In the genomic region with DNA sequence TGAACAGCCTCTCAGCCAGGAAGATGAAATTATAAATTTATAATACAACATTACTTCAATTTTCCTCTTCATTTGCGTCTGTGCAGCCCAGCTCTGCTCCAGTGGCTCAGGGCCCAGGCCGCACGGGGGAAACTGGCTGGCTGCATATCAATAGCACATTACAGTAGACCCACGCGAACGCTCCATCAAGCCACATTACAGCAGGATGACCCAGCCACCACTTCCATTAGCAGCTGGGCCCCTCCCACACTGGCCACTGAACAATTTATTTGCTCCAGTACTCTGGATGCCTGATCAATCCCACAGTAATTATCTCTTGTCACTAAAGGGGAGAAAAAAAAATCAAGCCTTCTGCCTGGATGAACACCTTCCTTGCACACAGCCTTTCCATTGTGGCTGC, we compare ENCODE assay signal across 20 mouse cellular contexts.
A peak's percentile ranks its signal among the peaks of the same experiment; 100 is the strongest.
DNase-seq lines count a peak whose midpoint lies in the region; ATAC-seq and TF ChIP-seq lines count a peak whose summit lies in the region.
"Had no signal": no experiment of that assay in that cellular context is flagged by ENCODE, and none has a peak within 500 bp of the region (broad histone marks: within the 10 kb centered on the region; RNA-seq: fewer than 3 reads in every experiment).

No protein-coding gene starts in this region.

- ATAC-seq in midbrain, embryonic 12.5 days (ENCODE audit: low FRiP score, low read depth), result no peak
- no peak for ATAC-seq in midbrain, embryonic 15.5 days (replicated peaks)
- 0 out of 2 replicates have a peak, but pooled peaks have one; percentile 33 for ATAC-seq in forebrain, embryonic 15.5 days (replicated peaks)
- peak; percentile 59; the same call in 1 of the 2 replicates for ATAC-seq in hindbrain, embryonic 16.5 days
- ATAC-seq: inflammation-experienced regulatory T-cells, adult 6 months; liver, postnatal 0 days had no signal

- H3K4me3 ChIP-seq in midbrain, embryonic 12.5 days, result no peak overlapping the region
- H3K4me3 ChIP-seq in midbrain, embryonic 15.5 days, result no peak overlapping the region
- H3K4me3 ChIP-seq in forebrain, embryonic 15.5 days, result no peak overlapping the region
- H3K4me3 ChIP-seq in hindbrain, embryonic 16.5 days (ENCODE audit: low read length), result no peak overlapping the region
- no peak overlapping the region for H3K4me3 ChIP-seq in layer of hippocampus, adult 2 months
- H3K4me3 ChIP-seq: embryonic facial prominence, embryonic 15.5 days; heart, embryonic 12.5 days; left cerebral cortex, adult 2 months; limb, embryonic 10.5 days; megakaryocyte, embryonic 14.5 days had no signal

- WGBS in midbrain, embryonic 12.5 days, result 75% methylated on average over 6 of the region's 6 CpGs
- 76% methylated on average over 6 of the region's 6 CpGs for WGBS in midbrain, embryonic 15.5 days
- WGBS in forebrain, embryonic 15.5 days, result 35% methylated on average over 6 of the region's 6 CpGs
- 54% methylated on average over 6 of the region's 6 CpGs for WGBS in hindbrain, embryonic 16.5 days

- H3K4me1 ChIP-seq in midbrain, embryonic 12.5 days, result peaks cover 33% of the 10 kb centered on the region
- peaks cover 7% of the 10 kb centered on the region for H3K4me1 ChIP-seq in midbrain, embryonic 15.5 days
- H3K4me1 ChIP-seq in forebrain, embryonic 15.5 days, result peaks cover 36% of the 10 kb centered on the region
- peaks cover 12% of the 10 kb centered on the region for H3K4me1 ChIP-seq in hindbrain, embryonic 16.5 days (ENCODE audit: control insufficient read depth, insufficient read depth, low read depth, low read length)

- H3K9ac ChIP-seq in midbrain, embryonic 12.5 days (replicated peaks), result no peak overlapping the region
- no peak overlapping the region for H3K9ac ChIP-seq in midbrain, embryonic 15.5 days
- H3K9ac ChIP-seq in forebrain, embryonic 15.5 days (replicated peaks), result no peak overlapping the region
- H3K9ac ChIP-seq in hindbrain, embryonic 16.5 days (ENCODE audit: low read depth, low read length), result no peak overlapping the region
- H3K9ac ChIP-seq: embryonic facial prominence, embryonic 15.5 days; heart, embryonic 12.5 days; liver, postnatal 0 days had no signal

- TF ChIP-seq CTCF in brain, embryonic 14.5 days (IDR thresholded peaks at IDR 0.05; ENCODE audit: borderline replicate concordance, extremely low read depth, insufficient read depth, insufficient read length), result no peak
- no peak for TF ChIP-seq CTCF in layer of hippocampus, adult 2 months (conservative IDR thresholded peaks at IDR 0.05)

- H3K9me3 ChIP-seq in midbrain, embryonic 12.5 days, result no peaks in the 10 kb centered on the region
- no peaks in the 10 kb centered on the region for H3K9me3 ChIP-seq in midbrain, embryonic 15.5 days
- no peaks in the 10 kb centered on the region for H3K9me3 ChIP-seq in forebrain, embryonic 15.5 days
- H3K9me3 ChIP-seq in hindbrain, embryonic 16.5 days (ENCODE audit: control insufficient read depth, low read length), result no peaks in the 10 kb centered on the region
- H3K9me3 ChIP-seq: embryonic facial prominence, embryonic 15.5 days; heart, embryonic 12.5 days; limb, embryonic 10.5 days had no signal

- no peaks in the 10 kb centered on the region for H3K27me3 ChIP-seq in midbrain, embryonic 12.5 days
- H3K27me3 ChIP-seq in midbrain, embryonic 15.5 days (replicated peaks), result no peaks in the 10 kb centered on the region
- no peaks in the 10 kb centered on the region for H3K27me3 ChIP-seq in forebrain, embryonic 15.5 days
- no peaks in the 10 kb centered on the region for H3K27me3 ChIP-seq in hindbrain, embryonic 16.5 days (replicated peaks; ENCODE audit: control insufficient read depth, insufficient read depth, low read length)
- H3K27me3 ChIP-seq: embryonic facial prominence, embryonic 15.5 days; heart, embryonic 12.5 days; megakaryocyte, embryonic 14.5 days had no signal

- H3K36me3 ChIP-seq in midbrain, embryonic 12.5 days, result peaks cover 33% of the 10 kb centered on the region
- H3K36me3 ChIP-seq in midbrain, embryonic 15.5 days (replicated peaks), result no peaks in the 10 kb centered on the region
- no peaks in the 10 kb centered on the region for H3K36me3 ChIP-seq in forebrain, embryonic 15.5 days
- no peaks in the 10 kb centered on the region for H3K36me3 ChIP-seq in hindbrain, embryonic 16.5 days (ENCODE audit: control insufficient read depth, insufficient read depth, low read length)
- H3K36me3 ChIP-seq: embryonic facial prominence, embryonic 15.5 days had no signal

- DNase-seq in brain, embryonic 14.5 days (ENCODE audit: low read depth), result peak; percentile 77
- DNase-seq in layer of hippocampus, adult 2 months (ENCODE audit: low spot score in 2 of 2), result no peak
- no peak for DNase-seq in gastrocnemius, postnatal 10 days
- DNase-seq: adrenal gland, adult 2 months; heart, postnatal 14 days; kidney, adult 8-10 months; kidney, postnatal 25 days; liver, postnatal 0 days; right cerebral cortex, postnatal 14 days; thymus, postnatal 4 days had no signal

- H3K27ac ChIP-seq in midbrain, embryonic 12.5 days (replicated peaks), result 0 out of 2 replicates have a peak overlapping the region, but pooled peaks have one; percentile 22
- no peak overlapping the region for H3K27ac ChIP-seq in midbrain, embryonic 15.5 days
- no peak overlapping the region for H3K27ac ChIP-seq in forebrain, embryonic 15.5 days (replicated peaks)
- H3K27ac ChIP-seq in hindbrain, embryonic 16.5 days (ENCODE audit: low read depth, low read length), result no peak overlapping the region
- H3K27ac ChIP-seq in layer of hippocampus, adult 2 months, result no peak overlapping the region
- H3K27ac ChIP-seq: embryonic facial prominence, embryonic 15.5 days; left cerebral cortex, adult 2 months; limb, embryonic 10.5 days had no signal

- TF ChIP-seq POLR2A in brain, embryonic 14.5 days (IDR thresholded peaks at IDR 0.05; ENCODE audit: borderline replicate concordance, extremely low read depth, insufficient read depth, insufficient read length, poor library complexity, severe bottlenecking), result no peak

- no peak overlapping the region for H3K4me2 ChIP-seq in midbrain, embryonic 12.5 days (replicated peaks)
- no peak overlapping the region for H3K4me2 ChIP-seq in midbrain, embryonic 15.5 days
- H3K4me2 ChIP-seq in forebrain, embryonic 15.5 days (replicated peaks), result no peak overlapping the region
- H3K4me2 ChIP-seq in hindbrain, embryonic 16.5 days (ENCODE audit: low read length), result no peak overlapping the region
- H3K4me2 ChIP-seq: embryonic facial prominence, embryonic 15.5 days; heart, embryonic 12.5 days had no signal

Comparison
In these comparisons a context has a peak if more than half of its experiments do, and no peak if none do; other contexts are left out.
1. ATAC-seq: peak in forebrain, embryonic 15.5 days (single experiment) and hindbrain, embryonic 16.5 days (single experiment); none in midbrain, embryonic 12.5 days (single experiment) and midbrain, embryonic 15.5 days (single experiment).